Mouse (Mus musculus): ENCODE measurements around the gene Gpr37l1.

DNA sequence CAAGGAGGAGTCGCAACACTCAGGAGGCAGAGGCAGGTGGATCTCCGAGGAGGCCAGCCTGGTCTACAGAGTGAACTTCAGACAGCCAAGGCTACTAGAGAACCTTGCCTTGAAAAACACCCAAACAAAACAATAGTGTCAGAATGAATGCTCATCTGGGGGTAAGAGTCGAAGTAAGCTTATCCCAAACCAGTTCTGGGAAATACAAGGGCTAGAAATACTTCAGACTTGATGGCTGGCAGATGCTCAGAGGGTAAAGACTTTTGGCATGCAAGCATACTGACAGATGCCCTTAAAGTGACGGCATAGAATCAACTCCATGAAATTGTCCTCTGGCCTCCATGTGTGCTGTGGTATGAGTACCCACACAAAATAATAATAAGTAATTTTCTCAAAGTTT, 21.7 kb upstream of the Gpr37l1 start:
- TF ChIP-seq POLR2A (IDR thresholded peaks at IDR 0.05; ENCODE audit: insufficient read depth, low read depth, low read length): no peak
- TF ChIP-seq CTCF (IDR thresholded peaks at IDR 0.05): no peak

Data from heart, adult 2 months (tissue).